Mouse (Mus musculus): ENCODE data around the gene Rp9.

- TF ChIP-seq TCF12 (IDR thresholded peaks at IDR 0.05; ENCODE audit: insufficient read depth, poor library complexity, severe bottlenecking): no peak
- no peak for TF ChIP-seq E2F4 (IDR thresholded peaks at IDR 0.05; ENCODE audit: insufficient read depth)
- no peak for TF ChIP-seq POLR2A (IDR thresholded peaks at IDR 0.05; ENCODE audit: insufficient read length, low read depth)
- no peak for TF ChIP-seq TCF3 (IDR thresholded peaks at IDR 0.05; ENCODE audit: insufficient read length, low read depth)
- TF ChIP-seq MYOD1 (IDR thresholded peaks at IDR 0.05; ENCODE audit: control insufficient read depth in 1 of 3, insufficient read length in 2 of 3, low read depth in 2 of 3): no peak
- no peak for TF ChIP-seq POLR2AphosphoS2 (IDR thresholded peaks at IDR 0.05; ENCODE audit: insufficient read length, low read depth)
Measured at GRCm38 (mm10) chr9:22461946-22462345, 7.6 kb downstream of the Rp9 start.
